Mouse (Mus musculus) gastrocnemius, postnatal 25 days (tissue): ENCODE data around the gene Fnbp4. TPM values are rescaled to one million over a fixed set of nuclear protein-coding genes. Genes with fewer than 3 reads are reported as not detected.
"Not testable (repeated sequence)": the region's sequence is repeated elsewhere in the genome, so short reads cannot be mapped to it uniquely, and the experiment has no call there.

ENCODE experiments used
- DNase-seq: peaks from one replicate; pipeline ENCODE4 v3.0.0; 2022
- total RNA-seq, 2 experiments: library from RNA; stranded (reverse); gene quantifications; 1 replicate in 1 of 2; 2 replicates in 1 of 2; pipeline ENCODE4 v1.2.3; 2021

Gene Fnbp4
- total RNA-seq, 2 experiments from 2014 or later = 16.3 to 16.8 TPM

GRCm38 (mm10) chr2:90782901-90783486 is 37.8 kb downstream of the Fnbp4 start:
- no peak for DNase-seq

- DNase-seq = no peak
Measured at GRCm38 (mm10) chr2:90788126-90788525, 43.0 kb downstream of the Fnbp4 start.

GRCm38 (mm10) chr2:90808241-90809126 is 63.3 kb downstream of the Fnbp4 start:
- no peak for DNase-seq

- DNase-seq = no peak
Measured at GRCm38 (mm10) chr2:90810751-90811150, 65.6 kb downstream of the Fnbp4 start.

GRCm38 (mm10) chr2:90815266-90815665 is 70.1 kb downstream of the Fnbp4 start:
- no peak for DNase-seq

GRCm38 (mm10) chr2:90816144-90816543 is 71.0 kb downstream of the Fnbp4 start:
- no peak for DNase-seq

- DNase-seq = no peak
Measured at GRCm38 (mm10) chr2:90818710-90819109, 73.5 kb downstream of the Fnbp4 start.

- no peak for DNase-seq
Measured at GRCm38 (mm10) chr2:90820894-90821293, 75.7 kb downstream of the Fnbp4 start.

- no peak for DNase-seq
Measured at GRCm38 (mm10) chr2:90822978-90823377, 77.8 kb downstream of the Fnbp4 start.

- DNase-seq = no peak
Measured at GRCm38 (mm10) chr2:90823781-90824180, 78.6 kb downstream of the Fnbp4 start.

- not testable (repeated sequence) for DNase-seq
Measured at GRCm38 (mm10) chr2:90824528-90824927, 79.4 kb downstream of the Fnbp4 start.

- DNase-seq = no peak
Measured at GRCm38 (mm10) chr2:90825515-90826172, 80.5 kb downstream of the Fnbp4 start.

GRCm38 (mm10) chr2:90828739-90829138 is 83.6 kb downstream of the Fnbp4 start:
- no peak for DNase-seq

Other genes starting within 250 kb of the Fnbp4 start
- gene Ptprj, start 164.7 kb upstream of the Fnbp4 start, total RNA-seq = 1 to 10 TPM; 3.7 to 4.1 TPM
- gene Nup160, start 68.2 kb upstream of the Fnbp4 start, total RNA-seq = 1 to 10 TPM; 6.0 to 9.3 TPM
- under 1 TPM; 0.35 to 0.38 TPM for gene Agbl2, start 37.4 kb downstream of the Fnbp4 start, total RNA-seq
- 100 to 1,000 TPM; 164 to 165 TPM for gene Mtch2, start 101.8 kb downstream of the Fnbp4 start, total RNA-seq
- gene C1qtnf4, start 140.5 kb downstream of the Fnbp4 start, total RNA-seq = 1 to 10 TPM; 3.2 to 4.3 TPM
- gene Kbtbd4, start 159.4 kb downstream of the Fnbp4 start, total RNA-seq = 10 to 100 TPM; 12.1 to 15.4 TPM
- 100 to 1,000 TPM; 455 to 488 TPM for gene Ndufs3, start 159.5 kb downstream of the Fnbp4 start, total RNA-seq
- gene Celf1, start 195.0 kb downstream of the Fnbp4 start, total RNA-seq = 10 to 100 TPM; 39.5 to 54.5 TPM